Mouse (Mus musculus) CH12.LX (cell line): ENCODE results near the gene Rgs16.
A peak's percentile ranks its signal among the peaks of the same experiment; 100 is the strongest.

Source experiments
- CHD2 ChIP-seq: IDR thresholded peaks from 2 replicates; pipeline ENCODE4 v1.6.1; 2011; ENCODE audit warnings: low read length, improper control_type of control experiment
- CTCF ChIP-seq, 2 experiments: IDR thresholded peaks in 1 of 2; conservative IDR thresholded peaks in 1 of 2; 2 replicates each; pipeline ENCODE4 v1.5.1; 2011 to 2012; ENCODE audit warnings: low read depth in 2 of 2, low read length in 2 of 2, improper control_type of control experiment in 1 of 2, inconsistent platforms in 1 of 2, mild to moderate bottlenecking in 1 of 2, moderate library complexity in 1 of 2
- E2F4 ChIP-seq: IDR thresholded peaks from 2 replicates; pipeline ENCODE4 v1.6.1; 2011; ENCODE audit warnings: low read depth, low read length, improper control_type of control experiment; ENCODE audit not compliant: insufficient replicate concordance
- ELF1 ChIP-seq: IDR thresholded peaks from 2 replicates; pipeline ENCODE4 v1.6.1; 2014; ENCODE audit warnings: low read depth, mild to moderate bottlenecking, inconsistent platforms, low read length, improper control_type of control experiment
- MAX ChIP-seq: IDR thresholded peaks from 2 replicates; pipeline ENCODE4 v1.6.1; 2011; ENCODE audit warnings: low read length, improper control_type of control experiment
- POLR2A ChIP-seq: IDR thresholded peaks from 2 replicates; pipeline ENCODE4 v1.6.1; 2011; ENCODE audit warnings: low read depth, mild to moderate bottlenecking, improper control_type of control experiment, low read length
- RCOR1 ChIP-seq: conservative IDR thresholded peaks from 2 replicates; pipeline ENCODE4 v1.6.1; 2012; ENCODE audit warnings: low read depth, mild to moderate bottlenecking, inconsistent platforms, low read length, improper control_type of control experiment
- USF2 ChIP-seq: conservative IDR thresholded peaks from 2 replicates; pipeline ENCODE4 v1.6.1; 2011; ENCODE audit warnings: low read depth, low read length, improper control_type of control experiment
- ZC3H11A ChIP-seq: IDR thresholded peaks from 2 replicates; pipeline ENCODE4 v1.6.1; 2012; ENCODE audit warnings: low read depth, mild to moderate bottlenecking, inconsistent platforms, low read length, improper control_type of control experiment
- ZNF384 ChIP-seq: IDR thresholded peaks from 2 replicates; pipeline ENCODE4 v1.6.1; 2012; ENCODE audit warnings: low read depth, low read length, improper control_type of control experiment, inconsistent platforms

- no peak for TF ChIP-seq ELF1
- no peak for TF ChIP-seq RCOR1
- TF ChIP-seq POLR2A, result no peak
- peak; percentile 94 for TF ChIP-seq ZC3H11A
- no peak for TF ChIP-seq E2F4
- TF ChIP-seq CTCF (conservative IDR thresholded peaks at IDR 0.05 in 1 of 2, IDR thresholded peaks at IDR 0.05 in 1 of 2; ENCODE audit: low read depth in 2 of 2, low read length in 2 of 2), result peak; percentile 64 to 97
- TF ChIP-seq MAX, result no peak
- TF ChIP-seq ZNF384, result no peak
- no peak for TF ChIP-seq USF2
- TF ChIP-seq CHD2, result no peak
These were observed 6.6 kb downstream of the Rgs16 start for GRCm38 (mm10) chr1:153746728-153747127.
